Mouse (Mus musculus): ENCODE measurements around the gene Tnfsf10.

DNA sequence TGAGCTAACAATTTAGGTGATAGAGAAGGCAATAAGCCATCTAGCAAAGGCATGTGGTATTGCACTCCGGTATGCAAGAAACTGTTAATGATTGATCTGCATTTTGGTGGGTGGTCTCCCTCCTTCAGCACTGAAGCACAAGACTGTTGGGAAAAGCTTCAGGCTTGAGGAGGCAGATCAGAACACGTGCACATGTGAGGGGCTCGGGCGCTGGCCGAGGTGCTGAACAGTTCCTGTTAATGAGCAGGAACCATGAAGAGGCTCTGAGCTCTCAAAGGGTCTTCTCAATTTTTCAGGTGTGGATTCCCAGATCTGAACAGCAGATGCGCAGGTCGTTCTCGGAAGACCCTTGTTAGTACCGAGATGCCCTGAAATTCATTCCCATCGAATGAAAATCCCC, 53.3 kb downstream of the Tnfsf10 start:
- TF ChIP-seq POLR2A (IDR thresholded peaks at IDR 0.05; ENCODE audit: borderline replicate concordance, extremely low read depth, insufficient read depth, insufficient read length, poor library complexity, severe bottlenecking), result no peak
- TF ChIP-seq CTCF (IDR thresholded peaks at IDR 0.05; ENCODE audit: borderline replicate concordance, extremely low read depth, insufficient read depth, insufficient read length), result no peak
